Mouse (Mus musculus) testis, adult 10 weeks (tissue): ENCODE measurements around the gene Hist2h2ac. TPM values are rescaled to one million over a fixed set of nuclear protein-coding genes. Genes with fewer than 3 reads are reported as not detected.

Source experiments
- polyA plus RNA-seq: library from polyadenylated mRNA; stranded (reverse); fragments of 350-450 nt; fragmentation: Illumina TruSeq; extraction: RNeasy Lipid Tissue Mini Kit (QIAGEN cat#74804); gene quantifications from one replicate; pipeline ENCODE4 v1.2.3, GENCODE M21; 2014; ENCODE audit warnings: low read depth, low replicate concordance

The Hist2h2ac gene
- polyA plus RNA-seq, result not detected

DNA sequence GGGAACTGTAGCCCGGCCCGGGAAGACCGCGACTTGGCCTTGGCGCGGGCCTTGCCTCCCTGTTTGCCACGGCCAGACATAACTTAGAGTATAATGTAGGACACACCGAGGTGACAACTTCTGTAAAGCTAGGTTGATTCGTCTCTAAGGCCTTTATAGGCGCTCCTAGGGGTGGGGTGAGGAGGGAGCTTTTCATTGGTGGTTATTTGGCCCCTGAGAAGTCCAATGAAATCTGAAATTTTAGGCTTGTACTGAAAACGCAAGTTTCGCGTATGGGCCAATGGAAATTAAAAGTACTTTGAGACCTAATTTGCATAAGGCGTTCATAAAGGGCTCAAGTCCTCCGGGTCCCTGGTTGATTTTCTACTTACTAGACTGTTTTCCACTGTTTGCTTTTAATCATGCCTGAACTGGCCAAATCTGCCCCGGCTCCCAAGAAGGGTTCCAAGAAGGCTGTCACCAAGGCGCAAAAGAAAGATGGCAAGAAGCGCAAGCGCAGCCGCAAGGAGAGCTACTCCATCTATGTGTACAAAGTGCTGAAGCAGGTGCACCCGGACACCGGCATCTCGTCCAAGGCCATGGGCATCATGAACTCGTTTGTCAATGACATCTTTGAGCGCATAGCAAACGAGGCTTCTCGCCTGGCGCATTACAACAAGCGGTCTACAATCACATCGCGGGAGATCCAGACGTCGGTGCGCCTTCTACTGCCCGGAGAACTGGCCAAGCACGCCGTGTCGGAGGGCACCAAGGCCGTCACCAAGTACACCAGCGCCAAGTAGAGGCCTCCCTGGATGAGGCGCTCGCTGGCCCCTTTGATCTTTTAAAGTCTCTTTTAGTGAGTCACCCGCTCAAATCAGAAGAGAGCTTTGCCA is at the start of gene Hist2h2ac, which contains the start of gene Hist2h2be:
Gene Hist2h2ac (minus strand): TSS at position 116 of the 875 bp plus-strand sequence.
Gene Hist2h2be (plus strand): TSS at position 355 of the 875 bp plus-strand sequence.

GRCm38 (mm10) chr3:96269511-96270474 is 49.1 kb upstream of the Hist2h2ac start, which contains the start of gene Hist2h2bb:
TSS of gene Hist2h2bb (plus strand) at chr3:96269752.

GRCm38 (mm10) chr3:96268051-96268775 is 47.5 kb upstream of the Hist2h2ac start, which contains the start of gene Hist2h3b:
TSS of gene Hist2h3b (plus strand) at chr3:96268654.

DNA sequence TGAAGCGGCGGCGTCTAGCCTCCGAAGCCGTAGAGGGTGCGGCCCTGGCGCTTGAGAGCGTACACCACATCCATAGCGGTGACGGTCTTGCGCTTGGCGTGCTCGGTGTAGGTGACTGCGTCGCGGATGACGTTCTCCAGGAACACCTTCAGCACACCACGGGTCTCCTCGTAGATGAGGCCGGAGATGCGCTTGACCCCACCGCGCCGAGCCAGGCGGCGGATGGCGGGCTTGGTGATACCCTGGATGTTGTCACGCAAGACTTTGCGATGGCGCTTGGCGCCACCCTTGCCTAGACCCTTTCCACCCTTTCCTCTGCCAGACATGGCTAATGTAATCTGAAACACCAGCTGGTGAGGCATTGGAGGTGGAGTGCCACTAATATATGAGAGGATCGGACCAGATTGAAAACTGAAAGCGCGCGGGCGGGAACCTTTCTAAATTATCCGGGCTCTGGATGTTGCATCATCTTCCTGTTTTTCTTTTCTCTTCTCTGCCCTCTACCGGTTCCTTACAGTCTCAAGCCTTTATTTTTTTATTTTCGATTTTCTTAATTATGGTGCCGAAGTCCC is 42.4 kb upstream of the Hist2h2ac start, which contains the start of gene Hist2h4:
Gene Hist2h4 (minus strand): TSS at position 333 of the 572 bp plus-strand sequence.

DNA sequence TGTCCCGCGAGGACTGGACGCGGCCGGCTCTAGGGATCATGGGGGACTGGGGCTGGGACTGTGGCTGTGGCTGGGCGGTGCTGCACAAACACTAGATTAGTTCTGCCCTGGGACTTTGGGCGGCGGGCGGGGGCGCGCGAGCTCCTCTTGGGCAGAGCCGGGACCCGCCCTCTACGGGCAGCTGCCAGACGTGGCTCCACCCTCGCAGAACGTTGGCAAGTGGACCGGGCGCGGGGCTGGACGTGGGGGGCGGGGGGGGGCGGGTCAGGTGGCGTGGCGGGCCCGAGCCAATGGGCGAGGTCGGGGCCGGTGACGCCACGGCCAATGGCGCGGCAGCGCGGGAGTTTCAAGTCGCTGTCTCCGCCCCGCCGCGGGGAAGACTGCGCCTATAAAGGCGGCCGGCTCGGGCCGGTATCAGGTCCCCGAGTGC is 25.8 kb upstream of the Hist2h2ac start, which contains the start of gene Hist2h3c1:
Gene Hist2h3c1 (plus strand): TSS at position 259 of the 430 bp plus-strand sequence.

GRCm38 (mm10) chr3:96245003-96245886 is 24.6 kb upstream of the Hist2h2ac start, which contains the start of gene Hist2h2aa1:
TSS of gene Hist2h2aa1 (plus strand) at chr3:96245497.

DNA sequence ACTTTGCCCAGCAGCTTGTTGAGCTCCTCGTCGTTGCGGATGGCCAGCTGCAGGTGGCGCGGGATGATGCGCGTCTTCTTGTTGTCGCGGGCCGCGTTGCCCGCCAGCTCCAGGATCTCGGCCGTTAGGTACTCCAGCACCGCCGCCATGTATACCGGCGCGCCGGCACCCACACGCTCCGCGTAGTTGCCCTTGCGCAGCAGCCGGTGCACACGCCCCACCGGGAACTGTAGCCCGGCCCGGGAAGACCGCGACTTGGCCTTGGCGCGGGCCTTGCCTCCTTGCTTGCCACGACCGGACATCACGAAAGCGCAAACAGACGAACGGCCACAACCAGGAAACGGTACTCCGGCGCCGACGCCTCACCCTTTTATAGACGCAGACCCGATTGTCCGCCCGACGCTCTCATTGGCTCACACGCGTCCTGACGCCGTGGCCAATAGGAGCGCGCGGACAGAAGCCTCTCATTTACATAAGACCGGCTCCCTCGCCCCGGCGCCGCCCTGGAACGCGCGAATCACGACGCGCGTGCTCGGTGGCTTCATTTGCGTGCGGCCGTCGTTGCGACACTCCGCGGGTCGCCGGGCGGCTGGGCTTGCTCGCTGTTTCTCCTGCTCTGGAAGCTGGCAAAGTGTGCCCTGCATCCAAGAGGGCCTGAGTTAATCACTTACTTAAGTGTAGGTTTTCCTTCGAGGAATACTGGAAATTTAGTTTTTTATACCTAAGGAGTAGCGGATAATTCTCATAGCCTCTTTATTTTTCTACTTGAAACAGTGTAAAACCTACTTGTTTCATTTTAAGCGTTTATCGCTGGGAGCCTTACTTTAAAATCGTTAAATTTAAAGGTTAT is 19.5 kb upstream of the Hist2h2ac start, which contains the start of gene Hist2h2aa2:
Gene Hist2h2aa2 (minus strand): TSS at position 328 of the 850 bp plus-strand sequence.

DNA sequence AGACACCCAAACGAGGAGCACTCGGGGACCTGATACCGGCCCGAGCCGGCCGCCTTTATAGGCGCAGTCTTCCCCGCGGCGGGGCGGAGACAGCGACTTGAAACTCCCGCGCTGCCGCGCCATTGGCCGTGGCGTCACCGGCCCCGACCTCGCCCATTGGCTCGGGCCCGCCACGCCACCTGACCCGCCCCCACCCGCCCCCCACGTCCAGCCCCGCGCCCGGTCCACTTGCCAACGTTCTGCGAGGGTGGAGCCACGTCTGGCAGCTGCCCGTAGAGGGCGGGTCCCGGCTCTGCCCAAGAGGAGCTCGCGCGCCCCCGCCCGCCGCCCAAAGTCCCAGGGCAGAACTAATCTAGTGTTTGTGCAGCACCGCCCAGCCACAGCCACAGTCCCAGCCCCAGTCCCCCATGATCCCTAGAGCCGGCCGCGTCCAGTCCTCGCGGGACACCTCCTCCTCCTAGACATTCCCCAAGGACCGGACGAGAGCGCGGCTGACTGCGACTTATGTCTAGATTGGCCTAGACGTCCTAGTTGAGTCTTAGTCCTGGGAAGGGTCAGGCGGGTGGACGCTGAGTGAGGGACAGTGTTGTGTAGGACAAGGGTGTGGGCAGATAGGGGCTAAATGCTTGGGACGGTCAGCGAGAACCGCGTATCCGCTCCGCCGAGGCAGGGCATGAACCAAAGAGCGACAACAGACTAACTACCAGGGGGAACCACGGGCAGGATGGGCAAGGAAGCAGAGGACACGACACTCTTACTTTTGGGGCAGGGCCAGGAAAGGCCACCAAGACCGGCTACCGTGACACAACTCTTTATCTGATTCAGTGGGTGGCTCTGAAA is 18.5 kb upstream of the Hist2h2ac start, which contains the start of gene Hist2h3c2:
Gene Hist2h3c2 (minus strand): TSS at position 174 of the 840 bp plus-strand sequence.

DNA sequence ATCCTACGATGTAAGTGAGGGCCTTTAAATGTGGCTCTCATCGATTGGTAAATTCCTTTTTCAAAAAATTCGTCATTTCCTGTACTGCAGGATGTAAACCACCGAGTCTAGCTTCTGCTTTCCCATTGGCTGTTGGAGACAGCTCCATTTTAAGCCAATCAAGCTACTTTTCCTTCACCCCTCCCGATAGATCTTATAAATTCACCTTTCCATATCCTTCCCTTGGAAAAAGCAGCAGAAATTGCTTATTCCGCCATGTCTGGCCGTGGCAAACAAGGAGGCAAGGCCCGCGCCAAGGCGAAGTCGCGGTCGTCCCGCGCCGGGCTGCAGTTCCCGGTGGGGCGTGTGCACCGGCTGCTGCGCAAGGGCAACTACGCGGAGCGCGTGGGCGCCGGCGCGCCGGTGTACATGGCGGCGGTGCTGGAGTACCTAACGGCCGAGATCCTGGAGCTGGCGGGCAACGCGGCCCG is 984 bp downstream of the Hist2h2ac start, which contains the start of the genes Bola1 and Hist2h2ab:
Gene Bola1 (minus strand): TSS at position 49 of the 470 bp plus-strand sequence.
Gene Hist2h2ab (plus strand): TSS at position 205 of the 470 bp plus-strand sequence.

GRCm38 (mm10) chr3:96180727-96181477 is 39.8 kb downstream of the Hist2h2ac start, which contains the start of gene Sv2a:
TSS of gene Sv2a (plus strand) at chr3:96181151.

DNA sequence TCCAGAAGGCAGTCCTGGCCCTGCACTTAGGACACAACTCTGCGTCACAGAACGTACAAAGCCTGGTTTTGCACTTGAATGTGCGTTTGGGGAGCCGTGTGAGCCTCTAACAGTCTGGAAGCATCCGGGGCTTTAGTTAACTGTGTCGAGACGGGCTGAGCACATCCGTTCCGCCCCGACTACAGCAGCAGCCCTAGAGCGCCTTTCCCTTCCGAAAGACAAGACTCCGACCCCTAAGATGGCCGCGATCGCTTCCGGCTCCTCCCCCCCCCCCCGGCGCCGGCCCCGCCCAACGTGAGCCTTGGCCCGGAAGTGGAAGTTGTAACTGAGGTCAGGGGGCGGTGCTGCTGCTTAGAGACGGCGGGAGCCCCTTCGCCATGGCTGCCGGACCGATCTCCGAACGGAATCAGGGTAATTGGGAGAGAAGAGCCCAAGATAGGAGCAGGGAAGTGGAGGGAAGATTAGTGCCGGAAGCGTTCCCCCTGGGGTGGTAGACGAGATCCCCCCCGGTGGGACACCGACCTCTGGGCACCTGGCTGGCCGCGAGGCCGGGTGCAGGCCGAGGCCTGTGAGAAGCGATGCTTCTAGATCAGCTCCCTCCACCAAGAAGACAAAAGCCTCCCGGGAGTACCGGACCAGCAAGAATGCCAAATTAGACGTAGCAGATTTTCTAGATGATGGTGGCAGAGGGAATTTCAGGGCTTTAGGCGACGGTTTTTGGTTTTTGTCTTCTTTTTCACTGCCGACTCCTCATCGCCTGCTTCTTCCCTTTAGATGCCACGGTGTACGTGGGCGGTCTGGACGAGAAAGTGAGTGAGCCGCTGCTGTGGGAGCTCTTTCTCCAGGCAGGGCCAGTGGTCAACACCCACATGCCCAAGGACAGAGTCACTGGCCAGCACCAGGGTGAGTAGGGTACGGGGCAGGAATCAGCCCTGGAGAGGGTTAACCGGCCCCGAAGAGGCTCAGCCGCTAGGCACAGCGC is 48.2 kb downstream of the Hist2h2ac start, which contains the start of gene Sf3b4:
Gene Sf3b4 (plus strand): TSS at position 136 of the 982 bp plus-strand sequence.

